Mouse (Mus musculus) bone marrow, adult 2 months (tissue): ENCODE results near the gene Pcnx.

Experiments used
- CTCF ChIP-seq: fragments of 200-500 bp; IDR thresholded peaks from 2 replicates; pipeline ENCODE4 v1.5.1; 2011; ENCODE audit warnings: low read length, control low read depth; ENCODE audit not compliant: control insufficient read depth, insufficient read depth
- POLR2A ChIP-seq: fragments of 200-500 bp; IDR thresholded peaks from 2 replicates; pipeline ENCODE4 v1.6.1; 2011; ENCODE audit warnings: low read depth, mild to moderate bottlenecking, control low read depth, low read length, borderline replicate concordance; ENCODE audit not compliant: control insufficient read depth

- TF ChIP-seq CTCF, result no peak
- TF ChIP-seq POLR2A, result no peak
These were observed 22.4 kb upstream of the Pcnx start for GRCm38 (mm10) chr12:81837463-81837862.
